Mouse (Mus musculus): ENCODE data around the gene Ptprn.

DNA sequence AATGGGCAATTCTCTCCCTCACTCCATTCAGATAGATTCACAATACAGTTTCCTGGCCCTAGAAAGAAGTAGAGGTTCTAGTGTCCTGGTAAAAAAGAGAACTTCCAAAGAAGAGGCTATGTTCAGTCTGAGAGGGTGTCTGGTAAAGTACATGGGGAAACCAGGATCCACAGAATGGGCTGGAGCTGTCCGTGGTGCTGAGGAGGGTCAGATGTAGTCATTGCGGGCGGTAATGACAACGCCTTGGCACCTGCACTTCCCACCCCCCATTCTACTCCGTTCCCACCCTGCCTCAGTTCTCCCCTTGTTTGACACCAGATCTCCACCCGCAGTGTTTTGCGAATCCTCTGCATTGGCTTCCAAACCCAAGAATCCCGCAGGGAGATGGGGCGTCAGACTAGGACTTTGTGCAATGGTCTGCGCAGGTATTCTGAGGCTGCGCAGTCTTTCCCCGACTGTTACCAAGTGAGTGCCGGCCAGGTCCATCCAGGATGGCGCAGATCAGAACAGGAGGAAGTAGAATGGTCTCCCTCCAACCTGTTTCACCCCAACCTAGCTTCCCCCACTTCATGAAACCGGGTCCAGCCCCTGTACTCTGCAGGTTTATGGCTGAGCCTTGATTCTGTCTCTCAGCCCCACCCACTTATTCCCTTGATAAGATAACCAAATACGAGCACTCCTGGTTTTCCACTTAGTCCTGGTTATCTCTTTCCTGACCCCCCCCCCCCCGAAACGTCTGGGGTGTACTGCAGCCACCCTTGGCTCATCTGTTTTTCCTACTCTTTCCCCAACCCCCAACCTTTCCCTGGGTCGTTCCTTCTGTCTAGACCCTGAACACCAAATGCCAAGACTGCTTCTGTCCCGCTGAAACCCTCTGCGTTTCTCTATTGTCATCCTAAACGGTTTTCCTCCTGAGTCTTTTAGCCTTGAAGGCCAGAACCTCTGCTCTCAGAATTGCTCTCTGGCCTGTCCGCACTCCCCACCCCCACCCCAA lies 13.2 kb upstream of the Ptprn start:
- no peak for TF ChIP-seq ZNF384 (IDR thresholded peaks at IDR 0.05; ENCODE audit: low read depth, low read length)
- TF ChIP-seq MAFK (IDR thresholded peaks at IDR 0.05; ENCODE audit: insufficient read depth, low read depth, low read length) = no peak
